19 mouse cellular contexts compared by ENCODE assay signal in genomic region chr8:3481605-3482004, GRCm38 (mm10). TPM values are rescaled to one million over a fixed set of nuclear protein-coding genes. Genes with fewer than 3 reads are reported as not detected.
DNase-seq lines count a peak whose midpoint lies in the region; ATAC-seq and TF ChIP-seq lines count a peak whose summit lies in the region.
"Had no signal": no experiment of that assay in that cellular context is flagged by ENCODE, and none has a peak within 500 bp of the region (broad histone marks: within the 10 kb centered on the region; RNA-seq: fewer than 3 reads in every experiment).

No protein-coding gene starts in this region.

- peak; percentile 36 for ATAC-seq in activated CD4-positive, CD25-positive, alpha-beta regulatory T cell, adult 4 months
- peak; percentile 70 for ATAC-seq in liver, postnatal 0 days
- peak; percentile 42; the same call in 1 of the 2 replicates for ATAC-seq in megakaryocyte-erythroid progenitor cell, adult 5-6 weeks (replicated peaks; ENCODE audit: low FRiP score, low TSS enrichment, poor library complexity, severe bottlenecking)
- ATAC-seq in hindbrain, embryonic 14.5 days (ENCODE audit: low FRiP score): no peak
- ATAC-seq: midbrain, embryonic 16.5 days had no signal

- WGBS in liver, postnatal 0 days (ENCODE audit: insufficient replicate concordance): 52% methylated on average over 5 of the region's 5 CpGs
- WGBS in hindbrain, embryonic 14.5 days: 64% methylated on average over 5 of the region's 5 CpGs

- peaks cover 0 to 5% of the 10 kb centered on the region in 2 experiments; a peak in 1 of 4 replicates for H3K4me1 ChIP-seq in CH12.LX (ENCODE audit: control insufficient read depth in 1 of 2, insufficient read depth in 2 of 2)
- 0 out of 2 replicates have a peak, but pooled peaks cover 9% of the 10 kb centered on the region for H3K4me1 ChIP-seq in liver, postnatal 0 days (ENCODE audit: insufficient read depth)
- H3K4me1 ChIP-seq in hindbrain, embryonic 14.5 days (replicated peaks; ENCODE audit: control insufficient read depth, insufficient read depth, low read length): no peaks in the 10 kb centered on the region
- H3K4me1 ChIP-seq: embryonic facial prominence, embryonic 12.5 days; neural tube, embryonic 13.5 days had no signal

- no peak for TF ChIP-seq EP300 in CH12.LX (IDR thresholded peaks at IDR 0.05; ENCODE audit: low read length)
- no peak for TF ChIP-seq EP300 in liver, postnatal 0 days (IDR thresholded peaks at IDR 0.05; ENCODE audit: low read depth)

- no peak for TF ChIP-seq CTCF in CH12.LX (conservative IDR thresholded peaks at IDR 0.05 in 1 of 2, IDR thresholded peaks at IDR 0.05 in 1 of 2; ENCODE audit: low read depth in 2 of 2, low read length in 2 of 2)
- no peak for TF ChIP-seq CTCF in liver, postnatal 0 days (IDR thresholded peaks at IDR 0.05; ENCODE audit: low read depth)

- H3K27ac ChIP-seq in CH12.LX (ENCODE audit: insufficient read depth, low read depth): no peak overlapping the region
- H3K27ac ChIP-seq in liver, postnatal 0 days (ENCODE audit: low read depth): no peak overlapping the region
- H3K27ac ChIP-seq in hindbrain, embryonic 14.5 days: no peak overlapping the region
- H3K27ac ChIP-seq: embryonic facial prominence, embryonic 12.5 days; forebrain, embryonic 10.5 days; heart, adult 2 months; lung, embryonic 15.5 days; neural tube, embryonic 13.5 days had no signal

- DNase-seq in CH12.LX (ENCODE audit: extremely low read depth): peak; percentile 25
- DNase-seq in liver, postnatal 0 days: no peak
- no peak for DNase-seq in spleen, postnatal 14 days (ENCODE audit: low spot score in 2 of 2)
- DNase-seq in hindbrain, embryonic 14.5 days (ENCODE audit: low spot score): no peak
- DNase-seq in left cerebral cortex, postnatal 25 days (ENCODE audit: low spot score in 2 of 2): no peak
- DNase-seq: adrenal gland, postnatal 36 days; cerebellum, postnatal 36 days; heart, adult 2 months; heart, postnatal 10 days; kidney, postnatal 14 days; left cerebral cortex, postnatal 4 days; thymus, adult 2 months had no signal

- no peak overlapping the region for H3K4me3 ChIP-seq in CH12.LX (replicated peaks in 1 of 3; ENCODE audit: low read depth in 2 of 3, low read length in 2 of 3, poor library complexity in 1 of 3)
- H3K4me3 ChIP-seq in liver, postnatal 0 days (ENCODE audit: low read depth, low read length): no peak overlapping the region
- no peak overlapping the region for H3K4me3 ChIP-seq in hindbrain, embryonic 14.5 days (replicated peaks; ENCODE audit: low read length)
- H3K4me3 ChIP-seq: embryonic facial prominence, embryonic 12.5 days; forebrain, embryonic 10.5 days; heart, adult 2 months; lung, embryonic 15.5 days; neural tube, embryonic 13.5 days had no signal

- H3K9me3 ChIP-seq in CH12.LX (replicated peaks; ENCODE audit: low read length): no peaks in the 10 kb centered on the region
- H3K9me3 ChIP-seq in liver, postnatal 0 days (ENCODE audit: low read length): no peaks in the 10 kb centered on the region
- no peaks in the 10 kb centered on the region for H3K9me3 ChIP-seq in hindbrain, embryonic 14.5 days (ENCODE audit: control insufficient read depth, low read length)
- H3K9me3 ChIP-seq: embryonic facial prominence, embryonic 12.5 days; forebrain, embryonic 10.5 days; lung, embryonic 15.5 days; neural tube, embryonic 13.5 days had no signal

- intact Hi-C loops in left cerebral cortex, postnatal 25 days (cut with DNase I): no loop called here

- TF ChIP-seq RAD21 in CH12.LX (IDR thresholded peaks at IDR 0.05; ENCODE audit: low read depth, low read length): no peak

- in situ Hi-C loops in CH12.LX (cut with MboI; ENCODE audit: low pct_ligation_motif_present, low pct_unique_long_range_greater_than_20kb, low sequenced_read_pairs): no loop called here

- no peak for TF ChIP-seq POLR2A in CH12.LX (IDR thresholded peaks at IDR 0.05; ENCODE audit: low read depth, low read length)

- H3K9ac ChIP-seq in CH12.LX (ENCODE audit: insufficient read depth, low read depth): no peak overlapping the region
- no peak overlapping the region for H3K9ac ChIP-seq in liver, postnatal 0 days (replicated peaks)
- H3K9ac ChIP-seq in hindbrain, embryonic 14.5 days: no peak overlapping the region
- H3K9ac ChIP-seq: embryonic facial prominence, embryonic 12.5 days; lung, embryonic 15.5 days; neural tube, embryonic 13.5 days had no signal

- no peaks in the 10 kb centered on the region for H3K79me2 ChIP-seq in CH12.LX (replicated peaks; ENCODE audit: control insufficient read depth, extremely low read depth, insufficient read depth, poor library complexity, severe bottlenecking)

- dilution Hi-C loops in CH12.LX (cut with MboI; ENCODE audit: extremely low pct_ligation_motif_present, extremely low pct_unique_long_range_greater_than_20kb, low sequenced_read_pairs): no loop called here

- peak overlapping the region; percentile 7; the same call in 1 of the 2 replicates for H3K4me2 ChIP-seq in CH12.LX (ENCODE audit: insufficient read depth, low read depth, poor library complexity, severe bottlenecking)
- H3K4me2 ChIP-seq in liver, postnatal 0 days (ENCODE audit: low read depth, low read length): no peak overlapping the region
- no peak overlapping the region for H3K4me2 ChIP-seq in hindbrain, embryonic 14.5 days (replicated peaks)
- H3K4me2 ChIP-seq: embryonic facial prominence, embryonic 12.5 days; lung, embryonic 15.5 days; neural tube, embryonic 13.5 days had no signal

- no peaks in the 10 kb centered on the region for H3K27me3 ChIP-seq in CH12.LX (replicated peaks)
- peaks cover 3% of the 10 kb centered on the region; the same call in 1 of the 2 replicates for H3K27me3 ChIP-seq in liver, postnatal 0 days (ENCODE audit: insufficient read depth, low read length)
- no peaks in the 10 kb centered on the region for H3K27me3 ChIP-seq in hindbrain, embryonic 14.5 days (ENCODE audit: control insufficient read depth, insufficient read depth, low read length)
- H3K27me3 ChIP-seq: lung, embryonic 15.5 days had no signal

- H3K36me3 ChIP-seq in CH12.LX (replicated peaks in 1 of 2; ENCODE audit: control insufficient read depth in 1 of 2, insufficient read depth in 1 of 2, low read length in 1 of 2): no peaks in the 10 kb centered on the region
- H3K36me3 ChIP-seq in liver, postnatal 0 days (replicated peaks; ENCODE audit: insufficient read depth, low read length): no peaks in the 10 kb centered on the region
- H3K36me3 ChIP-seq in hindbrain, embryonic 14.5 days (replicated peaks; ENCODE audit: control insufficient read depth, insufficient read depth): no peaks in the 10 kb centered on the region
- H3K36me3 ChIP-seq: embryonic facial prominence, embryonic 12.5 days; forebrain, embryonic 10.5 days; lung, embryonic 15.5 days; neural tube, embryonic 13.5 days had no signal

RNA-seq across cellular contexts. Expression of gene Tex45, which starts 10.9 kb away (rescaled TPM):
- total RNA-seq in CH12.LX (2012; rRNA removed): not detected in 2 replicates
- total RNA-seq in CH12.LX (2014; rRNA removed): not detected in 2 replicates
- not detected in 2 replicates for polyA plus RNA-seq in CH12.LX (2012; ENCODE audit: insufficient read length, low read depth)
- not detected for polyA plus RNA-seq in activated CD4-positive, CD25-positive, alpha-beta regulatory T cell, adult 4 months (2017; shearing (Covaris generic))
- polyA plus RNA-seq in liver, postnatal 0 days (2015; fragmentation: Nextera tagmentation; extraction: Ambion mirVana): not detected in 2 replicates
- not detected in 2 replicates for total RNA-seq in megakaryocyte-erythroid progenitor cell, adult 5-6 weeks (2014; fragmentation: Nextera tagmentation)
- total RNA-seq in megakaryocyte-erythroid progenitor cell, adult 5-6 weeks (2017): not detected in 2 replicates
- 0.35 and 0.39 TPM in 2 replicates for polyA plus RNA-seq in hindbrain, embryonic 14.5 days (2014; fragmentation: Nextera tagmentation; extraction: Ambion mirVana)
- total RNA-seq in left cerebral cortex, postnatal 25 days (2021): not detected
- total RNA-seq: adrenal gland, postnatal 36 days; left cerebral cortex, postnatal 4 days had no signal
- polyA plus RNA-seq: forebrain, embryonic 10.5 days; heart, adult 2 months; lung, embryonic 15.5 days had no signal

RNA-seq across cellular contexts. Expression of gene Zfp358, which starts 11.3 kb away (rescaled TPM):
- total RNA-seq in CH12.LX (2012; rRNA removed): 0.25 and 0.64 TPM in 2 replicates
- total RNA-seq in CH12.LX (2014; rRNA removed): 0.54 TPM in 1 of 2 replicates, not detected in the other
- 0.17 TPM in 1 of 2 replicates, not detected in the other for polyA plus RNA-seq in CH12.LX (2012; ENCODE audit: insufficient read length, low read depth)
- polyA plus RNA-seq in activated CD4-positive, CD25-positive, alpha-beta regulatory T cell, adult 4 months (2017; shearing (Covaris generic)): 1 to 10 TPM in 1 of 2 experiments, under 1 TPM in 1; 0.97 to 1.0 TPM
- 4.9 and 6.3 TPM in 2 replicates for polyA plus RNA-seq in liver, postnatal 0 days (2015; fragmentation: Nextera tagmentation; extraction: Ambion mirVana)
- 8.8 and 9.3 TPM in 2 replicates for total RNA-seq in megakaryocyte-erythroid progenitor cell, adult 5-6 weeks (2014; fragmentation: Nextera tagmentation)
- 2.7 and 5.9 TPM in 2 replicates for total RNA-seq in megakaryocyte-erythroid progenitor cell, adult 5-6 weeks (2017)
- polyA plus RNA-seq in hindbrain, embryonic 14.5 days (2014; fragmentation: Nextera tagmentation; extraction: Ambion mirVana): 34.5 and 41.2 TPM in 2 replicates
- 10 to 100 TPM; 28.2 to 30.3 TPM for total RNA-seq in left cerebral cortex, postnatal 25 days (2021)

RNA-seq across cellular contexts. Expression of gene Pex11g, which starts 14.1 kb away (rescaled TPM):
- total RNA-seq in CH12.LX (2012; rRNA removed) (4.9 and 5.9 TPM in 2 replicates), CH12.LX (2014; rRNA removed) (1.3 and 2.4 TPM in 2 replicates)
- polyA plus RNA-seq in CH12.LX (2012; ENCODE audit: insufficient read length, low read depth): 1.9 and 2.7 TPM in 2 replicates
- polyA plus RNA-seq in activated CD4-positive, CD25-positive, alpha-beta regulatory T cell, adult 4 months (2017; shearing (Covaris generic)): 10 to 100 TPM; 10.9 to 15.4 TPM
- polyA plus RNA-seq in liver, postnatal 0 days (2015; fragmentation: Nextera tagmentation; extraction: Ambion mirVana): 14.8 and 14.9 TPM in 2 replicates
- 2.0 and 3.0 TPM in 2 replicates for total RNA-seq in megakaryocyte-erythroid progenitor cell, adult 5-6 weeks (2014; fragmentation: Nextera tagmentation)
- total RNA-seq in megakaryocyte-erythroid progenitor cell, adult 5-6 weeks (2017): 1.3 and 6.2 TPM in 2 replicates
- 2.3 and 3.2 TPM in 2 replicates for polyA plus RNA-seq in hindbrain, embryonic 14.5 days (2014; fragmentation: Nextera tagmentation; extraction: Ambion mirVana)
- total RNA-seq in left cerebral cortex, postnatal 25 days (2021): 1 to 10 TPM in 1 of 2 experiments, under 1 TPM in 1; 0.44 to 1.1 TPM

RNA-seq across cellular contexts. Expression of gene Mcoln1, which starts 18.7 kb away (rescaled TPM):
- total RNA-seq in CH12.LX (2012; rRNA removed): 18.1 and 20.5 TPM in 2 replicates
- total RNA-seq in CH12.LX (2014; rRNA removed): 11.5 and 13.0 TPM in 2 replicates
- 26.5 and 28.0 TPM in 2 replicates for polyA plus RNA-seq in CH12.LX (2012; ENCODE audit: insufficient read length, low read depth)
- 10 to 100 TPM; 17.0 to 19.1 TPM for polyA plus RNA-seq in activated CD4-positive, CD25-positive, alpha-beta regulatory T cell, adult 4 months (2017; shearing (Covaris generic))
- polyA plus RNA-seq in liver, postnatal 0 days (2015; fragmentation: Nextera tagmentation; extraction: Ambion mirVana): 19.9 and 20.6 TPM in 2 replicates
- total RNA-seq in megakaryocyte-erythroid progenitor cell, adult 5-6 weeks (2014; fragmentation: Nextera tagmentation): 47.2 and 49.7 TPM in 2 replicates
- total RNA-seq in megakaryocyte-erythroid progenitor cell, adult 5-6 weeks (2017): 21.0 and 23.1 TPM in 2 replicates
- 70.0 and 86.0 TPM in 2 replicates for polyA plus RNA-seq in hindbrain, embryonic 14.5 days (2014; fragmentation: Nextera tagmentation; extraction: Ambion mirVana)
- 10 to 100 TPM; 77.4 to 90.3 TPM for total RNA-seq in left cerebral cortex, postnatal 25 days (2021)

RNA-seq across cellular contexts. Expression of gene Pnpla6, which starts 33.6 kb away (rescaled TPM):
- total RNA-seq in CH12.LX (2012; rRNA removed): 27.7 and 29.6 TPM in 2 replicates
- total RNA-seq in CH12.LX (2014; rRNA removed): 12.5 and 13.7 TPM in 2 replicates
- polyA plus RNA-seq in CH12.LX (2012; ENCODE audit: insufficient read length, low read depth): 38.6 and 39.8 TPM in 2 replicates
- 10 to 100 TPM; 18.8 to 24.8 TPM for polyA plus RNA-seq in activated CD4-positive, CD25-positive, alpha-beta regulatory T cell, adult 4 months (2017; shearing (Covaris generic))
- 6.4 TPM in 2 replicates for polyA plus RNA-seq in liver, postnatal 0 days (2015; fragmentation: Nextera tagmentation; extraction: Ambion mirVana)
- total RNA-seq in megakaryocyte-erythroid progenitor cell, adult 5-6 weeks (2014; fragmentation: Nextera tagmentation): 80.9 and 107 TPM in 2 replicates
- 28.9 and 35.4 TPM in 2 replicates for total RNA-seq in megakaryocyte-erythroid progenitor cell, adult 5-6 weeks (2017)
- polyA plus RNA-seq in hindbrain, embryonic 14.5 days (2014; fragmentation: Nextera tagmentation; extraction: Ambion mirVana): 32.7 and 36.5 TPM in 2 replicates
- total RNA-seq in left cerebral cortex, postnatal 25 days (2021): 10 to 100 TPM; 66.2 to 70.7 TPM
